Mouse (Mus musculus) E14TG2a.4 (cell line): Measurements from ENCODE around the gene Homer1.

Source experiments
- H3K27me3 ChIP-seq: 2 replicates; pipeline ENCODE4 v1.6.1; 2014; ENCODE audit warnings: low read length, control low read depth; ENCODE audit not compliant: insufficient read depth
- H3K36me3 ChIP-seq: 2 replicates; pipeline ENCODE4 v1.6.1; 2014; ENCODE audit warnings: low read length, control low read depth; ENCODE audit not compliant: insufficient read depth
- H3K4me1 ChIP-seq: replicated peaks from 2 replicates; pipeline ENCODE4 v1.6.1; 2014; ENCODE audit warnings: low read depth, low read length, control low read depth
- H3K4me3 ChIP-seq: replicated peaks from 2 replicates; pipeline ENCODE4 v1.5.1; 2014; ENCODE audit warnings: mild to moderate bottlenecking, low read length
- H3K9me3 ChIP-seq: 2 replicates; pipeline ENCODE4 v1.6.1; 2014; ENCODE audit warnings: low read length, control low read depth
- CTCF ChIP-seq: conservative IDR thresholded peaks from 2 replicates; pipeline ENCODE4 v1.5.1; 2014; ENCODE audit warnings: low read length
- NANOG ChIP-seq: IDR thresholded peaks from 2 replicates; pipeline ENCODE4 v1.6.1; 2014; ENCODE audit warnings: borderline replicate concordance, low read length, mixed read lengths
- POU5F1 ChIP-seq: IDR thresholded peaks from 2 replicates; pipeline ENCODE4 v1.6.1; 2014; ENCODE audit warnings: low read length, borderline replicate concordance

Gene Homer1

DNA sequence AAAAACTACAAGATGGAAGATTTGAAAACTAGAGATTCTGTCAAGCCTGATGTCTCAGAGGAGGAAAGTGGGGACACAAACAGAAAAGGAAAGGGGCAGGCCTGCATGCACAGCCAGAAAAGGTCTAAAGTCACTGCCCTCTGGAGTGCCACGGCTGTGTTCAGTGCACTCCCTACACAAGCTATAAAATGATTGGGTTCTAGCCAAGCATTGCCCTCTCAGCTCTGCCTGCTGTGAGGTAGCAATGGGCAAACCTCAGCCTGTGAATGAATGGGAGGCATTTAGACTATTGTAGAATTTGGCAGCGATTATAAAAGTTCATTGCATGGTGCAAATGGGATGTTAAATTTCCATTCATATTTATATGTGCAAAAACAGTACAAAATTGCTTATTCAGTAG lies 120.3 kb downstream of the Homer1 start:
- peaks cover 16% of the 10 kb centered on the region for H3K9me3 ChIP-seq
- 0 out of 2 replicates have a peak, but pooled peaks cover 4% of the 10 kb centered on the region for H3K4me1 ChIP-seq
- TF ChIP-seq CTCF (no peak), POU5F1 (no peak), NANOG (no peak)
- H3K27me3 ChIP-seq = no peaks in the 10 kb centered on the region
- H3K36me3 ChIP-seq = 0 out of 2 replicates have a peak, but pooled peaks cover 5% of the 10 kb centered on the region
- H3K4me3 ChIP-seq = no peak overlapping the region

DNA sequence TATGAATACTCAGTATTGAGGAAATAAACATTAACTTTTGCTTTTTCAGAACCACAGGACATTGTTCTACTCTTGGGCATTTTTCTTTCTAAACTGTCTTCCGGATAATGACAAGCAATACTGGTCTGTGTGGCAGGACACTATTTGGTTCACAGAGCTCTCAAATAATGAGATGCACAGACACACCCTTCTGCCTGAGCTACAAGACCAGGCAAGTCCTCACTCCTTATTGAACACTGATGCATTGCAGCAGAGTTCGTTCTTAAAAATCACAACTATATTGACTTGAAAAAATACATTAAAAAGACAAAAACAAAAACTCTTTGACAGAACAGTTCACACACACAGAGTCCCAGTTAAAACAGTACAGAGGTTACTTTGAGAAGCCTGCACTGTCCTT lies 123.8 kb downstream of the Homer1 start:
- Histone ChIP-seq H3K36me3 (0 out of 2 replicates have a peak, but pooled peaks cover 5% of the 10 kb centered on the region), H3K27me3 (no peaks in the 10 kb centered on the region), H3K4me3 (no peak overlapping the region), H3K9me3 (peaks cover 16% of the 10 kb centered on the region), H3K4me1 (0 out of 2 replicates have a peak, but pooled peaks cover 3% of the 10 kb centered on the region)
- TF ChIP-seq POU5F1 (no peak), NANOG (no peak), CTCF (no peak)

- H3K36me3 ChIP-seq = peaks cover 23% of the 10 kb centered on the region
These were observed 128.8 kb downstream of the Homer1 start for GRCm38 (mm10) chr13:93427920-93428876.

DNA sequence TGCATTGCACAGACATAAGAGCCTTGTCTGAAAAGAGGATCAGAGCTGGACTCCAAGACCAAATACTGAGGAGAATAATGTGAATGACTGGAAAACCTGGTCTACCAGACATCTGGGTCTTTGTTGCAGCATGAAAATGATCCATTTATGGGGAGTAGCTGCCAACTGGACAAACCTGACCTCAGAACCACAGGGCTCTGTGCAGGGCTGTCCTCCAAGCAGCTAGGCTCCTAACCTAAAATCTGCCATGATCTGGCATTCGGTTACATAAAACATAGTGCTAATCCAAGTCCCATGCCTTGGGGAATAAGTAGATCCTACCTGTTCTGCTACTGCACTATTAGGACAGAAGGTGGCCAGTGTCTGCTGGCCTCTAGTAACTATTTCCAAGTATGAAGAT lies 129.8 kb downstream of the Homer1 start:
- Histone ChIP-seq H3K36me3 (peaks cover 27% of the 10 kb centered on the region), H3K4me1 (no peaks in the 10 kb centered on the region), H3K9me3 (no peaks in the 10 kb centered on the region), H3K27me3 (no peaks in the 10 kb centered on the region), H3K4me3 (no peak overlapping the region)
- TF ChIP-seq NANOG (no peak), POU5F1 (no peak), CTCF (no peak)

More at GRCm38 (mm10) chr13:93427920-93428876, 128.8 kb downstream of the Homer1 start:
- no peak overlapping the region for H3K4me3 ChIP-seq
- H3K27me3 ChIP-seq = no peaks in the 10 kb centered on the region
- no peak for TF ChIP-seq NANOG
- no peak for TF ChIP-seq CTCF
- no peak for TF ChIP-seq POU5F1
- no peaks in the 10 kb centered on the region for H3K4me1 ChIP-seq
- H3K9me3 ChIP-seq = peaks cover 6% of the 10 kb centered on the region

DNA sequence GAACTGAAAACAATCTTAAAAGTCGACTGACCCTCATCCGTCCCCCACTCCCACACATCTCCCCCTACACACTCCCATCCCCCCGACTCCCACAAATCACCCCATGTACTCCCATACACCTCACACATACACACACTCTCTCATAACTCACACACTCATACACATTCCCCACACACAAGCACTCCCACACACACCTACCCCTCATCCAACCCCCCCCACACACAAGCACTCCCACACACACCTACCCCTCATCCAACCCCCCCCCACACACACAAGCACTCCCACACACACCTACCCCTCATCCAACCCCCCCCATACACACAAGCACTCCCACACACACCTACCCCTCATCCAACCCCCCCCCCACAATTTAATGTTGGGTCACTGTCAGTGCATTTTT lies 140.7 kb downstream of the Homer1 start:
- H3K4me1 ChIP-seq = peaks cover 2% of the 10 kb centered on the region; the same call in 1 of the 2 replicates
- H3K4me3 ChIP-seq = no peak overlapping the region
- TF ChIP-seq NANOG (no peak), CTCF (no peak), POU5F1 (no peak)
- no peaks in the 10 kb centered on the region for H3K9me3 ChIP-seq
- H3K27me3 ChIP-seq = no peaks in the 10 kb centered on the region
- peaks cover 55% of the 10 kb centered on the region for H3K36me3 ChIP-seq

DNA sequence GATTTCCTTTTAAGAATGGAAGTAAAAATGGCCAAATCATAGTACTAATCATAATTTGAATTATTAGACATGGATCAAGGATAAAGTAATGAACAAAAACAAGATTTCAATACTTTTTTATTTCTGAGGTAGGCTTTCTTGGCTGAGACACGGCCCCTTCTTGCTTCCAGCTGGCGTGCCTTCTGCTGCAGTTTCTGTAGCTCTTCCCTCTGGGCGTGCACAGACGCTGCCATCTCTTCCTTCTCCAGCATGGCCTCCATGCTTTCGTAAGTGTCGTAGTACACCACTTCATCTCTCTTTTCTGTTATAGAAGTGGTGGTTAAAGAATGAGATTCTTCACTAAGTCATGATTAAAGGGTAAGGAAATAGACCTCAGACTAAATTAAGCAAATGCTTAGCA lies 153.8 kb downstream of the Homer1 start:
- Histone ChIP-seq H3K4me1 (no peaks in the 10 kb centered on the region), H3K4me3 (no peak overlapping the region), H3K27me3 (no peaks in the 10 kb centered on the region), H3K9me3 (no peaks in the 10 kb centered on the region), H3K36me3 (peaks cover 76% of the 10 kb centered on the region)
- TF ChIP-seq CTCF = no peak
- no peak for TF ChIP-seq NANOG
- no peak for TF ChIP-seq POU5F1
